Mouse (Mus musculus) regulatory T cell (primary cell): ENCODE data around the gene Alx3.
"Not testable (repeated sequence)": the region's sequence is repeated elsewhere in the genome, so short reads cannot be mapped to it uniquely, and the experiment has no call there.

ENCODE experiments used
- in situ Hi-C: fragments of 300-600 bp; cut with MboI, MseI; formaldehyde crosslinking; loops from one replicate; pipeline ENCODE4 v1.15.1; 2025; ENCODE audit warnings: high pct_unique_total_duplicates

The Alx3 gene

DNA sequence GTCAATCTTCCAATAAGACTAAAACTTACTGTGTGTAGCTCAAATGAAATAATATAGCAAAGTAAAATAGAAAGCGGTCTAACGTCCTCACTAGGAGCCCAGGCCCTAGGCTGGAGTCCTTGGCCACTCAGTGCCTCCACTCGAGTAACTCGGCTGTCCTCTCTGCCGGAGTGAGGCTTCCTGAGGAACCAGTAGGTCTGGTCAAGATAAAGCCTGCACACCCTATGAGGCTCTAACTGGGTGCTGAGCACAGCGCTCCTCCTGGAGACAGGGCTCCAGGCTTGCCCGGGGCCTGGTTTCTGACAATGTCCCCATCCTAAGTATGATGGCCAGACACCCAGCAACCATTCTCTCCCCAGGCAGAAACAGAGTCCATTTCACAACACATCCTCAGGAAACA lies 27.7 kb downstream of the Alx3 start:
- in situ Hi-C loops = no loop called here

DNA sequence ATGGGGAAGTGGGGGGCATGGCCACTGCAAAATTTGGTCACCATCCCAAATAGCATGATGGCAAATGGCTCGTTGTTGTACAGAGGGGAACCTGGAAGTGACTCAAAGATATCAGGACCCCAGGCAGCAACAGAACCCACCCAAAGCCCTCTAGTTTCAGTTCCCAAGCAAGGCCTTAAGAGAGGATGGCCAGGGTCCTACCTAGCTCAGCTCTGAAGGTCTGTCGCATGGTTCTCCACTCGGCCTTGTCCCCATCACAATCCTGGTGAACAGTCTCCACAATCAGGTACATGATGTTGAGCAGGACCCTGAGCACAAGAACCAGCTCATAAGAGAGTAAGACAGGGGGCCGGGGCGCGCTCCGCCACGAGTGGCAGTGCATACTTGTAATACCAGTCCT lies 29.6 kb downstream of the Alx3 start:
- in situ Hi-C loops = no loop called here

DNA sequence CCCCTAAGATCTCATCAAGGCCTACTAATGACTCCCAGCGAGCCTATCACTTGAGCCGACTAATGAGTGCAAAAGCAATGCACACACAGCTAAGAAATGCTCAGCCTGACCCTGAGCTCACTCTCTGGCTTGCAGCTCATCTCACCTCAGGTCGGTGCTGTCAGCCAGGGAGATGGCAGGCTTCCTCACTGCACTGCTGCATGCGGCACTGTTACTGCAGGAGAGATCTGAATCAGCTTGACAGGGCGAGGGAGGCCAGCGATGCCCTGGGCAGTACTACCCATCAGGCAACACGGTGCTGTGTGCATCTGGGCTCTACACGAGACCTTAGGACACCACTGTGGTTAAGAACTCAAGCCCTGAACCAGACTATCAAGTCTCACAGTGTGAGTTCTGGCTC lies 30.7 kb downstream of the Alx3 start:
- in situ Hi-C loops = no loop called here

DNA sequence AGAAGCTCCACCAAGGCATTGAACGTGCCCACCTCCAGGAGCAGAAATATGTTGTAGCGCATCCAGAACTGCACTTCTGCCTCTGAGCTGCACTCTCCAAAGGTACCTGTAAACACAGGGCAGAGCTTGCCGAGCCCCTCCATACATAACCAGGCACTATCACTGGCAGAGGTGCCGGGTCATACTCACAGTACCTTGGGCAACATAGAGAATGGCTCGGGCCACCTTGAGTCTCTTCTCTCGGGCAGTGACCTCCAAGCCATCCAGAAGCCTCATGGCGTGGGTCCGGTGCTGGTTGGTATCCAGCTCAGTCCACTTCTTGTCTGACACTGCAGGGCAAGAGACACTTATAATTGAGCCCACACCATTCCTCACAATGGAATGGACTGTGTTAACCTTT lies 31.9 kb downstream of the Alx3 start:
- in situ Hi-C loops = no loop called here

DNA sequence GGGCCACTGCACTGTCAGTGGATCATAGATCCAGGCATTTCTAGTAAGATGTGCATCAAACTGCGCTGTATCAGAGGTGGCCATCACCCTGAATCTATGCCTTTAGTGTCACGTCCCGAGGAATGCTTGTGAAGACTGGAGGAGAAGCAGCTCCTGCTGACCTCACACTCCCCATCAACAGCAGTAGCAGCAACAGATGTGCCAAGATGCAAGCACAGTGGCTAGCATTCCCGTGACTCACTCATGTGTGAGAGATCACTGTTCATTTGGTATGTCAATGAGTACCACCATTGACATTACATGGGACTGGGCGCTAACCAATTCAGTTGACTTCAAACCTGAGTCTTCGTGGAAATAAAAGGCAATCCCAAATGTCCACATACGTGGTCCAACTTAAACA lies 32.8 kb downstream of the Alx3 start:
- in situ Hi-C loops = no loop called here

DNA sequence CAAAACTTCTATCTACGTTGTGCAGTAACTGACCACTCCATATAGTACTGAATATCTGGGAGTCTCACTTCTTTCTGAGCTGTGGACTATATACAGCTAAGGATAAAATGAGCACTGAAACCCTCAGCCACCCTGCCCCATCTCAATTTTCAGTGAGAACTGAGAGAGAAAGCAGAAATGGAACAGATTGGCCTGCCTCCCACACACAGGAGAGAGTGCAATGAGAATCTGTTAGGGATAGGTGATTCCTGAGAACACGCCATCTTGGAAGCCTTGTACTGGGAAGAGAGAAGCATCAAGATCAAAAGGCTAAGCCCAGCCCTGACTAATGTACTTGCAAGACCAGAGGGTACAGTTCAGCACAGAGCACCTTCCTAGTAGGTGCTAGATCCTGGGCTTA lies 33.7 kb downstream of the Alx3 start:
- in situ Hi-C loops = no loop called here

DNA sequence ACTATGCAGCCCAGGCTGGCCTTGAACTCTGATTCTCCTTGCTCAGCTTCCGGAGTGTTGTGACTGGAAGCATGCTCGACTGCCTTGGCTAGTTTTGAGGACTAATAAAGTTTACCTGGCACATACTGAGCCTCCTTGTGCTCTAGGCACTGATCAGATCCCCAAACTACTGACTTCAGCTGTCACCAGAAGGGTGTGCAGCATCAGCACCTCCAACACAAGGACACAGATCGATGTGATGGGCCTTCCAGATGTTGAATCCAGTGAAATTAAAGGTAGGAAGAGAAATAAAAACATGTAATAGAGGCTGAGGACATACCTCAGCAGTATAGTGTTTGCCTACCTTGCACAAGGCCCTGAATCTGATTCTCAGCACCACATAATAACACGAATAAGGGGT lies 34.6 kb downstream of the Alx3 start:
- in situ Hi-C loops = no loop called here

DNA sequence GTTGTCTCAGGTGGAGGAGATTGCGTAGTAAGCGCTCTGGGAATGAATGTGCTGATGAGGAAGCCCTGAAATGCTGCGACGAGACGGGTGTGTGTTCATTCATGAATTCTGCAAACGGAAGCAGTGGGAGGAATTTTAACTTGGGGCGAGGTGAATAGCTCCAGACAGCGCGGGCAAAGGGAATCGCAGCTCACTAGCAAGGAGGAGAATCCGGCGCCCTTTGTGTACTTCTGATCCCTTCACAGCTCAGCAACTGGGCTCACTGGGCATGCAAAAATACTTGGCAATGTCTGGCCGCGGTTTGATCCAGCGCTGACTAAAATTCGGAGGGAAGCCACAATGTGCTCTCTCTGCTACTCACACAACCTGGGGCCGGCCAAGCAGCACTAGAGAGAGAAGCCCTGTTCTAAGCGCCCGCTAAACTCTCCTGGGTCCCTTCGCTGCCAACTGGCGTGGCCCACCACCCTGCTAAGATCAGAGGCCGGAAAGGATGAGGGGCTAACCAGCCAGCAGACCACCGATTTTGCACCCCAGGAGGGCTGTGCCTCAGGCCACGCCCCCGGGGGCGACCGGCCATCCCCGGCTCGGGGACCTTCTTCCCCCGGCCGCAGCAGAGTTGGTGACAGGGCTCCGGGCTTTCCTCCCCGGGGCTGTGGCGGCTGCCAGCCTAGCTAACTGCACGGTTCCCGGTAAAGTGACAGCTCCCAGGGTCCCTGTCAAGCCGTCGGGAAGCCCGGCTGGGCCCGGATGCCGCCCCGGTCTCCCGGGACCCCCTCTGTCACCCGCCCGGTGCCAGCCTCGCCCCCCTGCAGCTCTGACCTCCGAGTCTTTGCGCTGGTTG lies 36.1 kb downstream of the Alx3 start, which contains the start of gene Gm10961:
Gm10961 (plus strand) TSS at position 641 of the 841 bp plus-strand sequence.
- in situ Hi-C loops = no loop called here

DNA sequence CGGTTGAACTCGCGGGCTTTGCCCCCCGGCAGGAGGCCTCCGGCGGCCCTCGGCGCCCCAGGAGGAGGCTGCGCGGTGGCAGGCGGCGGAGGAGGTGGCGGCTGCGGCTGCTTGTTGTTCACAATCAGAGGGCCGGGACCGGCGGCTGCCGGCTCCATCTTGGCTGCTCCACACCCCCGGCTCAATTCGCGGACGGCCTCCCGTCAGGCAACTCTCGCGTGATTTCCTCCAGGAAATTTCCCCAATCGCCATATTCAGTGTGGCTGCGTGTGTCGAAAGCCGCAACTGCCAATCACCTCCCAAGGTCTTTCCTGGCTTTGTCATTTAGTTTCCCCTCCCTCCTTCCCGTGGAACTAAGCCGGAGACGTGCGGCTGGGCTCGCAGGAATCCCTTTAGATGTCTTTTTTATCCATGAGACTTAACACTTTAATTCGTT lies 36.7 kb downstream of the Alx3 start, which contains the start of gene Strip1:
Strip1 (minus strand) TSS at position 172 of the 436 bp plus-strand sequence.
- in situ Hi-C loops = no loop called here

DNA sequence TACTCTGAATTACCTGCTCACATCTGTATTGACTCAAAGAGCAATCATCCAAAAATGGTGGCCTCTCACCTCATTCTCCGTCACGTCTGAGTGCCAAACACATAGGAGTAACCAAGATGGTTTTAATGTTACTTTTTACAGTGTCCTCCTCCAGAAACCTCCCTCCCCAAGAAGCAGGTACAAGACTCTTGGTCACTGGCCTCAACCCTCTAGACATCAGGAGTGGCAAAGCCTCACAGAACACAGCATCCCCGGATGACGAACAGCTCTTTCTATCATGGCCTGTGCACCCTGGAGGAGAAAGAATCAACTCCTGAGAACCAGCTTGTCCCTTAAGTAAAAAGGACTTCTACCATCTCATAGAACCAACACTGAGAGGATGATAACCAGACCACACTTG lies 38.0 kb downstream of the Alx3 start:
- in situ Hi-C loops = no loop called here

DNA sequence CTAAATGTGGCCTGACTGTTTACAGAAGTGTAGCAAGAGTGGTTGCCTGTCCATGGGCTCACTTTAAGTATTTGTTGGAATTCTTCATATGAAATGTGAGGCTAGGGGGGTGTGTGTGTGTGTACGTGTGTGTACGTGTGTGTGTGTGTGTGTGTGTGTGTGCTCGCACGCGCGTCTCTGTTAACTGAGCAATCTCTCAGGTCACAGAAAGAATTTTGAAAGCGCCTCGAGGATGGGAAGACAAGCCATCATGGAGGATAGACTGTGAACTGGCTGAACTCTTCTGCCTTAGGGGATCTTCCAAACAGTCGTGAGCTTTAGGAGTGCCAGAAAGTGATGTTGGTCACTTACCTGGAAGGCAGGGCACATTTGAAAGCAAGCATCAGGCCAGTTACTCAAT lies 39.1 kb downstream of the Alx3 start:
- in situ Hi-C loops = no loop called here

DNA sequence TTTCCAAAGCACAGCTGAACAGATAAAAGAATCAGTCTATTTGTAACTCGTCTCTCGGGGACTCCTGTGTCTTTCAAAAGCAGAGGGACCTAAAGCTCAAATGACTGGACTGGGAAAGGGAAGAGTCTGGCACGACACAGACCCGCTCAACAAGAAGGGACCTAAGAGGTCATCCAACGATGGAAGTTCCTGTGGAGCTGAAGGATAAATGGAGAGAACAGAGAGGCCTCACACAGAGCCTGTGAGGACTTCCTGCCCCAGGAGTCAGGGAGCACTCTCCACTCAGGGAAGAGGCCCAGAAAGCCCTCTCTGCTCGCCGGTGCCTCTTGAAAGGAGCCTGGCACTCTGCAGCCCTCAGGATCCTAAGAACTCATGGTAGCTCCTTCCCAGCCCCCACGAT lies 41.0 kb downstream of the Alx3 start:
- in situ Hi-C loops = no loop called here

DNA sequence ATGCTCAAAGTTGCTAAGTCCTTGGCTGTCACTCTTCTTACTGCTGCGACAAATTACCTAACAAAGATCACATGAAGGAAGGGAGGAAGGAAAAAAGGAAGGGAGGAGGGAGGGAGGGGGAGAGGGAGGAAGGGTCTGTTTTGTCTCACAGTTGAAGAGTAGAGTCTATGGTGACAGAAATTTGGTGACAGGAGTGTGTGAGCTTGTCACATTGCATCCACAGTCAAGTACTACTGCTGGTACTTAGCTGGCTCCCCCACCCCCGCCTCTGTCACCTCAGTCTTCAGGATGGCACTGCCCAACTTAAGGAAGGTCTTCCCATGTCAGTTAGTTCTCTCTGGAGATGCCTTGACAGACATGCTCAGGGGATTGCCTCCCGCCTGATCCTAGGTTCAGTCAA lies 41.4 kb downstream of the Alx3 start:
- in situ Hi-C loops = no loop called here

DNA sequence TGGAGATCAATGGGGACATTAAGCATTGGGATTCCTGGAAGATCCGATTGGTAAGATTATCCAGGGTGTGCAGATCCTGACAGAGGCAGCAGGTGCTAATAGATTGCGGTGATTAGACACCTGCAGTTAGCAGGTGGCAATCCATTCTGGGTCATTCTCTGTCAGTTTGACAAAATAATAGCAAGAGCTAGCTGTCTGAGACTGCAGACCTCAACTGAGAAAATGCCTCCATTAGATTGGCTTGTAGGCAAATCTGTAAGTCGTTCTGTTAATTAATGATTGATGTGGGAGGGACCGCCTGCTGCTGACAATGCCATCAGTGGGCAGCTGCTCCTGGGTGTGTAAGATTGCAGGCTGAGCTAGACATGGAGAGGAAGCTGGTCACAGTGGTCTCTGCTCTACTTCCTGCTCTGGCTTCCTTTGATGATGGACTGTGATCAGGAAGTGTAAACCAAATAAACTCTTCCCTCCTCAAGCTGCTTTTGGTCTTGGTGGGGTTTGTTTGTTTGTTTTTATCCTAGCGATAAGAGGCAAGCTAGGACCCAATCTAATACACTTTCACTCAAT lies 42.9 kb downstream of the Alx3 start:
- in situ Hi-C loops = no loop called here

DNA sequence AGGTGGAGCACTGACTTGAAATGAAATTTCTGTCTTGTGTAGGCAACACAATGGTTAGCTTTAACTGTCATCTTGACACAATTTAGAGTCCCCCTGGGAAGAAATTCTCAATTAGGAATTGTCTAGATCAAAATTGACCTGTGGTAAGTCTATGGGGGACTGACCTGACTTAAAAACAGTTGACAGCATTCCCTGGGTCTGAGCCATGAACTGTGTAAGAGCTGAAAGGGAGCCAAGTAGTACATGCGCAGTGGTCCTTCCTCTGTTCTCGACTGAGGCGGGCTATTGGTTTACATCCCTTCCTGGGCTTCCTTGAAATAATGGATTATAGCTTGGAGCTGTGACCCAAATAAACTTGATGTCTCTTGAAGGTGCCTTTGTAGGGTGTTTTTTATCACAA lies 52.1 kb downstream of the Alx3 start:
- in situ Hi-C loops = no loop called here

DNA sequence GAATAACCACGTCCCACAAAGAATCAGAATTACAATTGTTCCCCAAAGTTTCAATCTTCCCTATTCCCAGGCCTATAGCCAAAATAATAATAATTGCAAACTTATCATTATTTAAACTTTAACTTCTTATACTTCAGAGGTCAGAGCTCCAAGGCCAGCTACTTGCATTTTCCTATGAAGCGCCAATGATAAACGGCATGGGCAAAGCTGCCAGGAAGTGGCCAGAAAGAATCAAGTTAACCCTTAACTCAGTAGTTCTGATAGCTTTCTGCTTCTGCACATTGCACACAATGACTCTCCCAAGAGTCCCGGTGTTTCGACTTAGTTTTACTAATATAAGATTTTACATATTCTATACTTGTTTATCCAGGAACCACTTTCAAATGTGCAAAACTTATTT lies 55.4 kb downstream of the Alx3 start:
- in situ Hi-C loops = not testable (repeated sequence)

DNA sequence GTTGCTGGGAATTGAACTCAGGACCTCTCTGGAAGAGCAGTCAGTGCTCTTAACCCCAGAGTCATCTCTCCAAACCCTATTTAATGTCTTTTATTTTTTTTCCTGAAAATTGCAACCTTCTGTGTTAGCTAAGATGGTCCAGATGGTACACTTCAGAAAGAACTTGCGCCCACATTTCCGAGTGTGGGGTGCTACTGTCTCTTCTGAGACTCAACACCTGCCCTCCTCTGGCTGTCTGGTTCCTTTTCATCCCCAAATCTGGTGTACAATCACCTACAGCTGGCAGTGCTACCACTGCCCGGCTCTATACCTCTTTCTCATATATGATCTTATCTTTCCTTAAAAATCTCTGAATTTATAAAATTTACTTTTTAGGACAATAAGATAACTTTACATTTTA lies 58.1 kb downstream of the Alx3 start:
- in situ Hi-C loops = no loop called here

DNA sequence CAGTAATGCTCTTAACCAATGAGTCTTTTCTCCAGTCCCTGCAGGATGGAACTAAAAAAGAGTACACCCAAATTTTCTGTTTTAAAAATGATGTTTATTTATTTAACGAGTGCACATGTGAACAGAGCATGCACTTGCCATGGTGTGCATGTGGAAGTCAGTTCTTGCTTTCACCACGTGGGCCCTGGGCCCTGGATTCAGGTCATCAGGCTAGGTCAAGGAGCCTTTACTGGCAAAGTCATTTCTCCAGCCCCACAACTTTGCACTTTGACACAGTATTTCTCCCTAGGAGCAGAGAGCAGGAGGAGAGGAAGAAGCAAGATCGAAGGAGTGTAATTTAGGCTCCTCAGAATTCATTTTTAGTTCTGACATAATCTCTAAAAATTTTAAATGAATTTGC lies 60.0 kb downstream of the Alx3 start:
- in situ Hi-C loops = no loop called here
